Mouse (Mus musculus): Measurements from ENCODE around the gene Ms4a10. TPM values are rescaled to one million over a fixed set of nuclear protein-coding genes. Genes with fewer than 3 reads are reported as not detected.

Ms4a10 gene
- polyA plus RNA-seq, 1 experiment from 2014 or later: not detected

GRCm38 (mm10) chr19:10938771-10939170 is 35.7 kb downstream of the Ms4a10 start:
- H3K27ac ChIP-seq (ENCODE audit: low read depth, low read length): no peak overlapping the region
- ATAC-seq (replicated peaks; ENCODE audit: insufficient number of reproducible peaks, low FRiP score, low TSS enrichment): no peak
- H3K9ac ChIP-seq (ENCODE audit: low read depth, low read length): no peak overlapping the region
- H3K27me3 ChIP-seq (ENCODE audit: control insufficient read depth, insufficient read depth, low read length): no peaks in the 10 kb centered on the region
- H3K4me1 ChIP-seq (ENCODE audit: control insufficient read depth, insufficient read depth, low read length): peaks cover 15% of the 10 kb centered on the region; the same call in 1 of the 2 replicates
- WGBS (ENCODE audit: insufficient replicate concordance): 14% methylated on average over 3 of the region's 3 CpGs
- H3K4me2 ChIP-seq: no peak overlapping the region
- no peak overlapping the region for H3K4me3 ChIP-seq (ENCODE audit: low read depth, low read length)
- H3K9me3 ChIP-seq (replicated peaks; ENCODE audit: control insufficient read depth, low read length): no peaks in the 10 kb centered on the region
- H3K36me3 ChIP-seq (ENCODE audit: control insufficient read depth, insufficient read depth, low read length): peaks cover 10% of the 10 kb centered on the region; the same call in 1 of the 2 replicates

- 16% methylated on average over 5 of the region's 5 CpGs for WGBS (ENCODE audit: insufficient replicate concordance)
Measured at GRCm38 (mm10) chr19:10937110-10937563, 37.3 kb downstream of the Ms4a10 start, which contains the start of gene Ptgdr2. Gene Ptgdr2, plus strand, starts transcription at chr19:10937160.

DNA sequence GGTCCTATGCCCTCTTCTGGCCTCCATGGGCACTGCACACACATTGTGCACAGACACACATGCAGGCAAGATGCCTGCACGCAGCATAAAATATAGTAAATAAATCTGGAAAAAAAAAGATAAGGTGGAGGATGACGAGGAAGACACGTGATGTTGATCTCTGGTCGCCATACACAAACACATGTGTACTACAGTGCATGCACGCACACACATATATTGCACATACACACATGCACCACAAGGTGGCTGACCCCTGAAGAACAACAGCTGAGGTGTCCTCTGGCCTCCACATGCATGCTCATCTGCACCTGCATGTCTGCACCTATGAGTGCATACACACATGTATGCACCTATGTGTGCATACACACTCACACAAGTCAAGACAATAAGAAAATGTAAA is 38.4 kb downstream of the Ms4a10 start:
- no peak overlapping the region for H3K4me3 ChIP-seq (ENCODE audit: low read depth, low read length)
- no peaks in the 10 kb centered on the region for H3K36me3 ChIP-seq (ENCODE audit: control insufficient read depth, insufficient read depth, low read length)
- no peak overlapping the region for H3K9ac ChIP-seq (ENCODE audit: low read depth, low read length)
- H3K27ac ChIP-seq (ENCODE audit: low read depth, low read length): no peak overlapping the region
- no peak for ATAC-seq (replicated peaks; ENCODE audit: insufficient number of reproducible peaks, low FRiP score, low TSS enrichment)
- H3K27me3 ChIP-seq (ENCODE audit: control insufficient read depth, insufficient read depth, low read length): no peaks in the 10 kb centered on the region
- no peak overlapping the region for H3K4me2 ChIP-seq
- WGBS (ENCODE audit: insufficient replicate concordance): 88% methylated on average over 5 of the region's 5 CpGs
- H3K4me1 ChIP-seq (ENCODE audit: control insufficient read depth, insufficient read depth, low read length): peaks cover 15% of the 10 kb centered on the region; the same call in 1 of the 2 replicates
- H3K9me3 ChIP-seq (replicated peaks; ENCODE audit: control insufficient read depth, low read length): no peaks in the 10 kb centered on the region

More at GRCm38 (mm10) chr19:10937110-10937563, 37.3 kb downstream of the Ms4a10 start, which contains the start of gene Ptgdr2:
- Histone ChIP-seq H3K36me3 (ENCODE audit: control insufficient read depth, insufficient read depth, low read length) (no peaks in the 10 kb centered on the region), H3K4me2 (0 out of 2 replicates have a peak within 1 kb of the TSS, but pooled peaks have one; percentile 9), H3K27me3 (ENCODE audit: control insufficient read depth, insufficient read depth, low read length) (no peaks in the 10 kb centered on the region), H3K27ac (ENCODE audit: low read depth, low read length) (no peak within 1 kb of the TSS), H3K9me3 (replicated peaks; ENCODE audit: control insufficient read depth, low read length) (no peaks in the 10 kb centered on the region), H3K4me3 (ENCODE audit: low read depth, low read length) (no peak within 1 kb of the TSS), H3K4me1 (ENCODE audit: control insufficient read depth, insufficient read depth, low read length) (peaks cover 15% of the 10 kb centered on the region; the same call in 1 of the 2 replicates), H3K9ac (ENCODE audit: low read depth, low read length) (0 out of 2 replicates have a peak within 1 kb of the TSS, but pooled peaks have one; percentile 44)
- no peak for ATAC-seq (replicated peaks; ENCODE audit: insufficient number of reproducible peaks, low FRiP score, low TSS enrichment)

DNA sequence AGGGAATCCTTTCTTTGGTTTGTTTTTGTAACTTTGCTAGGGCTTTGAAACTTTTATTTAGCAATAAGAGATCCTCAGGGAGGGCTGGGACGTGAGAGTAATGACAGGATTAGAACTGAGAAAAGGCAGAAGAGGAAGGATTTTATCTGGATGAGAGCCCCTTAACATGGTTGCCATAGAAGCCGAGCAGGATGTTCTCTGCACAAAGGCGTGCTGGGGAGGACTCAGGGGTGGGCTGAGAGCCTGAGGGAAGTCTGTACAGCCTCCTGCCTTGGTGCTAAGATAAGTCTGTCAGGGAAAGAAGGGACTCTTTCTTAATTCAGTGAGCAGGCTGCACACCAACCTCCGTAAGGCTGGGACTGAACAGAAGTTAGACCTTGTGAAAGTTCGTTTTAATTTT is 39.4 kb downstream of the Ms4a10 start:
- Histone ChIP-seq H3K9ac (ENCODE audit: low read depth, low read length) (no peak overlapping the region), H3K9me3 (replicated peaks; ENCODE audit: control insufficient read depth, low read length) (no peaks in the 10 kb centered on the region), H3K36me3 (ENCODE audit: control insufficient read depth, insufficient read depth, low read length) (no peaks in the 10 kb centered on the region), H3K27me3 (ENCODE audit: control insufficient read depth, insufficient read depth, low read length) (no peaks in the 10 kb centered on the region), H3K4me1 (ENCODE audit: control insufficient read depth, insufficient read depth, low read length) (peaks cover 5% of the 10 kb centered on the region; the same call in 1 of the 2 replicates), H3K27ac (ENCODE audit: low read depth, low read length) (peak overlapping the region; percentile 62; the same call in 1 of the 2 replicates), H3K4me3 (ENCODE audit: low read depth, low read length) (no peak overlapping the region), H3K4me2 (no peak overlapping the region)
- 23% methylated on average over 5 of the region's 5 CpGs for WGBS (ENCODE audit: insufficient replicate concordance)
- no peak for ATAC-seq (replicated peaks; ENCODE audit: insufficient number of reproducible peaks, low FRiP score, low TSS enrichment)

DNA sequence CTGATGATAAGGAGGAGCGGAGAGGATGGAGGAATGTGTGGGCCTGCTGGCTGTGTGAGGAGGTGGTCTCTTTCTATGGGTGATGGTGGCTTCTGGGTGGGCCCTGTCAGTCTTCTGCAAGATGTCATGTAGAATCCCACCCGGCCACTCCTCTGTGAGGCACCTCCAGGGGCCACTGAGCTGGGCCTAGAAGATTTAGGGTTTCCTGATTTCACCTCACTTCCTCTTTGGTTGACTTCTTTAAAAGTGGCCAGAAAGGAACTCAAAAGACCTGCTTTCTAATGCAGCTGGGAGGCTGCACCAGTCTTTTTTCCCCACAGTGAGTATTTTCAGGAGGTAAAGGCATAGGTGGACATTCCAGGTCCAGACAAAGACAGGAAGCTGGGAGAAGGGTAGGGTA is 43.8 kb downstream of the Ms4a10 start:
- no peaks in the 10 kb centered on the region for H3K4me1 ChIP-seq (ENCODE audit: control insufficient read depth, insufficient read depth, low read length)
- no peak overlapping the region for H3K4me2 ChIP-seq
- H3K9ac ChIP-seq (ENCODE audit: low read depth, low read length): no peak overlapping the region
- no peaks in the 10 kb centered on the region for H3K36me3 ChIP-seq (ENCODE audit: control insufficient read depth, insufficient read depth, low read length)
- H3K27me3 ChIP-seq (ENCODE audit: control insufficient read depth, insufficient read depth, low read length): no peaks in the 10 kb centered on the region
- H3K9me3 ChIP-seq (replicated peaks; ENCODE audit: control insufficient read depth, low read length): no peaks in the 10 kb centered on the region
- WGBS (ENCODE audit: insufficient replicate concordance): 53% methylated on average over 2 of the region's 2 CpGs
- ATAC-seq (replicated peaks; ENCODE audit: insufficient number of reproducible peaks, low FRiP score, low TSS enrichment): no peak
- H3K4me3 ChIP-seq (ENCODE audit: low read depth, low read length): no peak overlapping the region
- no peak overlapping the region for H3K27ac ChIP-seq (ENCODE audit: low read depth, low read length)

DNA sequence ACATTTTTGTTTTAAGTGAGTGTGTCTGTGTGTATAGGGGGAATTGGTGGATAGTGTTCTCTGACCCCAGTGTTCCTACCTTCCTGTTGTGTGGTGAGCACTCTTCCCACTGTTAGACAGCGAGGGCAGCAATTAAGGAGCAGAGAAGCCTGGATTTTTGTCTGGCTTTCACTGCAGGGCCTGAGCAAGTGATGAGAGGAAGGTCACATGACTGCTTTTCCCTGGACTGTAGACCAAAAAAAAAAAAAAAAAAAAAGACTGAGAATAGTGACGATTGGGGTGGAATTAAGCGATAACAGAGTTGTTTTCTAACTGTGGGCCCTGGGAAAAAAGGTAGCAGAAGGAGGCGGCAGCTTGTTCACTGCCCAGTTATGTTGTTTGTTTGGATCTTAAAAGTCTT is 47.8 kb downstream of the Ms4a10 start:
- WGBS (ENCODE audit: insufficient replicate concordance): 46% methylated on average over 4 of the region's 4 CpGs
- no peak overlapping the region for H3K9ac ChIP-seq (ENCODE audit: low read depth, low read length)

DNA sequence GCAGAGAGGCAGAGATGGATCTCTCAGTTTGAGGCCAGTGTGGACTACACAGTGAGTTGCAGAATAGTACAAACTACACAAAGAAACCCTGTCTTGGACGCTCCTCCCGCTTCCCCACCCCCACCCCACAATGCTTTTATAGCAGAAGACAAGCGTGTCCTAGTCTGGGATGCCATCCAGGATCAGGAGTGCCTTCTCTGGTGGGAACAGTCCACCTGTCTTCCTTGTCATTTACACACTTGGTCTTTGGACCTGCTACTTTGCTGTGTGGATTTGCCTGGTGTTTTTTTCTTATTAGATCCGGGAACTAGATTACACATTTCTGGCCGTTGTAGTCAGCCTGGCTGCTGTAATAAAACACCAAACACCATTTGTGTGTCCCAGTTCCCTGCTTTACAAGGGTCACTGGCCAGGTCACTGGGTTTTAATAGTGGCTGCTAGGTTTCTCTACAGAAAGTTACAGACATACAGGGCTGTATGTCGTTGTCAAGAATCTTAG is 48.3 kb downstream of the Ms4a10 start:
- ATAC-seq (replicated peaks; ENCODE audit: insufficient number of reproducible peaks, low FRiP score, low TSS enrichment): no peak
- Histone ChIP-seq H3K9me3 (replicated peaks; ENCODE audit: control insufficient read depth, low read length) (no peaks in the 10 kb centered on the region), H3K27me3 (ENCODE audit: control insufficient read depth, insufficient read depth, low read length) (no peaks in the 10 kb centered on the region), H3K36me3 (ENCODE audit: control insufficient read depth, insufficient read depth, low read length) (no peaks in the 10 kb centered on the region), H3K9ac (ENCODE audit: low read depth, low read length) (no peak overlapping the region), H3K4me2 (no peak overlapping the region), H3K4me1 (ENCODE audit: control insufficient read depth, insufficient read depth, low read length) (no peaks in the 10 kb centered on the region), H3K27ac (ENCODE audit: low read depth, low read length) (0 out of 2 replicates have a peak overlapping the region, but pooled peaks have one; percentile 29), H3K4me3 (ENCODE audit: low read depth, low read length) (no peak overlapping the region)
- 62% methylated on average over 6 of the region's 6 CpGs for WGBS (ENCODE audit: insufficient replicate concordance)

More for the DNA sequence above, 47.8 kb downstream of the Ms4a10 start:
- no peaks in the 10 kb centered on the region for H3K9me3 ChIP-seq (replicated peaks; ENCODE audit: control insufficient read depth, low read length)
- H3K27me3 ChIP-seq (ENCODE audit: control insufficient read depth, insufficient read depth, low read length): no peaks in the 10 kb centered on the region
- no peaks in the 10 kb centered on the region for H3K4me1 ChIP-seq (ENCODE audit: control insufficient read depth, insufficient read depth, low read length)
- no peak overlapping the region for H3K4me3 ChIP-seq (ENCODE audit: low read depth, low read length)
- no peak for ATAC-seq (replicated peaks; ENCODE audit: insufficient number of reproducible peaks, low FRiP score, low TSS enrichment)
- H3K27ac ChIP-seq (ENCODE audit: low read depth, low read length): 0 out of 2 replicates have a peak overlapping the region, but pooled peaks have one; percentile 29
- no peaks in the 10 kb centered on the region for H3K36me3 ChIP-seq (ENCODE audit: control insufficient read depth, insufficient read depth, low read length)
- H3K4me2 ChIP-seq: no peak overlapping the region

GRCm38 (mm10) chr19:10924220-10924619 is 50.2 kb downstream of the Ms4a10 start:
- no peak overlapping the region for H3K27ac ChIP-seq (ENCODE audit: low read depth, low read length)
- no peaks in the 10 kb centered on the region for H3K9me3 ChIP-seq (replicated peaks; ENCODE audit: control insufficient read depth, low read length)
- WGBS (ENCODE audit: insufficient replicate concordance): 50% methylated on average over 4 of the region's 4 CpGs
- H3K36me3 ChIP-seq (ENCODE audit: control insufficient read depth, insufficient read depth, low read length): no peaks in the 10 kb centered on the region
- 0 out of 2 replicates have a peak, but pooled peaks cover 2% of the 10 kb centered on the region for H3K27me3 ChIP-seq (ENCODE audit: control insufficient read depth, insufficient read depth, low read length)
- ATAC-seq (replicated peaks; ENCODE audit: insufficient number of reproducible peaks, low FRiP score, low TSS enrichment): no peak
- no peak overlapping the region for H3K9ac ChIP-seq (ENCODE audit: low read depth, low read length)
- no peaks in the 10 kb centered on the region for H3K4me1 ChIP-seq (ENCODE audit: control insufficient read depth, insufficient read depth, low read length)
- no peak overlapping the region for H3K4me3 ChIP-seq (ENCODE audit: low read depth, low read length)
- no peak overlapping the region for H3K4me2 ChIP-seq

DNA sequence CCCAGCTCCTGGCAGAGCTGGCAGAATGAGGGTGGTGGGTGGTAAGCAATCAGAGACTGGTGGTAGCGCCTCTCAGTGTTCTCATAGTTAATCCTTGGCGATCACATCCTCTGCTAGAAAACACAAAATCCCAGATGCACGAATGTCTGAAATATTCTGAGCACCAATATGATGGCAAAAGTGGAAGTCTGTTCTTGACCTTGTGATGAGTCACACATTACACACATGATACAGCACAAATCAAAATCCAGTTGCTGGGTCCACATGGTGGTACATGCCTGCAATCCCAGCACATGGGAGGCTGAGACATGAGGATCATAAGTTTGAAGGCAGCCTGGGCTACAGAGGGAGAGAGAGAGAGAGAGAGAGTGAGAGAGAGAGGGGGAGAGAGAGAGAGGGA is 53.4 kb downstream of the Ms4a10 start:
- Histone ChIP-seq H3K9me3 (replicated peaks; ENCODE audit: control insufficient read depth, low read length) (no peaks in the 10 kb centered on the region), H3K27me3 (ENCODE audit: control insufficient read depth, insufficient read depth, low read length) (0 out of 2 replicates have a peak, but pooled peaks cover 2% of the 10 kb centered on the region), H3K4me3 (ENCODE audit: low read depth, low read length) (no peak overlapping the region), H3K36me3 (ENCODE audit: control insufficient read depth, insufficient read depth, low read length) (no peaks in the 10 kb centered on the region), H3K4me2 (no peak overlapping the region), H3K4me1 (ENCODE audit: control insufficient read depth, insufficient read depth, low read length) (peaks cover 3% of the 10 kb centered on the region; the same call in 1 of the 2 replicates), H3K9ac (ENCODE audit: low read depth, low read length) (no peak overlapping the region), H3K27ac (ENCODE audit: low read depth, low read length) (no peak overlapping the region)
- ATAC-seq (replicated peaks; ENCODE audit: insufficient number of reproducible peaks, low FRiP score, low TSS enrichment): no peak
- WGBS (ENCODE audit: insufficient replicate concordance): 66% methylated on average over 3 of the region's 3 CpGs

All from heart, embryonic 11.5 days (tissue).